Mouse (Mus musculus): Measurements from ENCODE around the gene Serpina11.
"Not testable (repeated sequence)": the region's sequence is repeated elsewhere in the genome, so short reads cannot be mapped to it uniquely, and the experiment has no call there.

The Serpina11 gene

DNA sequence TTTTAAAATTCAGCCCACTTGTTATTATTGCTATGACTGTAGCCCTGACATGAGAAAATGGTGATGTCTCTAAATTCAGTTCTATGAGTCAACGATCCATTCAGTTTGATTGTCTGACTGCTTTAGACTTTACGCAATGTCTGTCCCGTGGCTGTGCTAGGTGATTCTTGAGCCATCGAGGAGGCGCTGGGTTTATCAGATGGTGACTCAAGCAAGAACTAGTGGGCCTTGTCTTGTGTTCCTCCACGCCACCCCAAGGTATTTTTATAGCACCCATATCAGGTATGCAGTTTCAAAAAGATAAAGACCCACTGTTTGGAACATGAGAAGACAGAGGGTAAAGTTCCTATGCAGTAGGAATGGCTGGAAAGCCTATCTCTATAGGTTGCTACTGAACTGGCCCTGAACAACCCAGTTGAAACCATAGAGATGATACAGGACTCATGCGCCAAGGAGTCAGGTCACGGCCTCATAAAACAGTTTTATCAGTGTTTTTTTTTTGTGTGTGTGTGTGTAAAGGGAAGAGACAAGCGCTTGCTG, 20.1 kb downstream of the Serpina11 start:
- DNase-seq: no peak

- DNase-seq: no peak
Measured at GRCm38 (mm10) chr12:103966761-103967160, 23.0 kb downstream of the Serpina11 start.

- peak; percentile 4 for DNase-seq
Measured at GRCm38 (mm10) chr12:103963288-103963687, 26.5 kb downstream of the Serpina11 start.

GRCm38 (mm10) chr12:103962860-103963259, 26.9 kb downstream of the Serpina11 start:
- no peak for DNase-seq

DNA sequence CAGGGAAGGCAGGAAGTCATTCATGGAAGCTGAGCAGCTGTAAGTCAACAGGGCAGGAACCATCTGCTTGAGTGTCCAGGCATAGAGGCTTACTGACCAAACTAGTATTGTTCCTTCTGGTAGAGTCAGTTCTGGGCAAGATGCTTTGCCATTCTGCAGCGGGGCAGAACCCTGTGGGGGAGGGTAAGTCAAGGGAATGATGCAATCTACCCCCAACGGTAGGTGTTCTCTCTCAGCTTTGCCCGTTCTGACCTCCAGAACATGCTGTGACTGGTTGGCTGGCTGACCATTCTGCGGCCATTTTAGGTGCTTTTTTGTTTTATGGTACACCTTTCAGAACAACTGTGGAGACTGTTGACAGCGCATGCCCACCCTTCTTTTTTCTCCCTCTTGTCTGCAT, 27.4 kb downstream of the Serpina11 start:
- no peak for DNase-seq

GRCm38 (mm10) chr12:103961716-103962115, 28.0 kb downstream of the Serpina11 start:
- no peak for DNase-seq

DNA sequence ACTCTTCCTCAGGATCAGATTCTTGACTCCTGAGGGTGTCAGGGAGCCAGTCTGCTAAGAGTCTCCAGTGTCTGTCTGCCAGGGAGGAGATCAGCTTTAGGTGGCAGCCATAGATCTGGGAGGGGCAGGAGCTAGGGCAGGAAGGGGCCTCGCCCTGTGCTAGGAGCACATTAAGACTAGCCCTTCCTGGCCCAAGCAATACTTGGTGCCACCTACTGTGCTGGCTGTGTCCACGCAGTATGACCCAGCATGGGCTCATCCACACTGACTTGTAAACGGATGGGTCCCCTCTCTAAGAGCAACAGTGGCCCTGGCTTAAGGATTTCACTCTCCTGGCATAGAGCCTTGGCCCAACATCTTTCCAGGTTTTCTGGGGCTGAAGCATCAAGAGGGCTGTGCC, 31.0 kb downstream of the Serpina11 start, which contains the start of gene Serpina1e:
Gene Serpina1e (minus strand): TSS at position 178 of the 400 bp plus-strand sequence.
- no peak for DNase-seq

GRCm38 (mm10) chr12:103956555-103956954, 33.2 kb downstream of the Serpina11 start:
- DNase-seq: not testable (repeated sequence)

GRCm38 (mm10) chr12:103952972-103953371, 36.8 kb downstream of the Serpina11 start:
- DNase-seq: not testable (repeated sequence)

GRCm38 (mm10) chr12:103946243-103946642, 43.5 kb downstream of the Serpina11 start:
- DNase-seq: no peak

Measured in kidney, adult 11 months (tissue).